Mouse (Mus musculus): ENCODE measurements around the gene Ddn.

The Ddn gene

DNA sequence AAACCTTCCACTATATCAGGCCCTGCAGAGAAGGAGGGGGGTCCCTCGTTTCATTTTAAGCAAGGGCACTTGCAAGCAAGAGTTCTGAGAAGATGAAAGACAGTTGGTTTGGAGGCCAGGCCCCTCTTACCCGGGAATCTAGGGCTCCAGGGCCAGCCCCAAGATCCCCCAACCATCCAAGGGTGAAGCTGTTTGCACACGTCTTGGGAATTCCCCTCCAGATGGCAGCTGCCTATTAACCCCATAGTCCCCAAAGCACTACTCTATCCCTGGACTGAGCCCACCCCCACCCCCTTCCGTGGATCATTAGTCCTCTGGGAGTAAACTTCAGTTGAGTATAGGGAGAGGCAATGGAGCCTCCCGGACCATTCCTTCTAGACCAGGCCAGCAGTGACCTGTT, 33.8 kb downstream of the Ddn start:
- no peak for DNase-seq (ENCODE audit: low spot score)

DNA sequence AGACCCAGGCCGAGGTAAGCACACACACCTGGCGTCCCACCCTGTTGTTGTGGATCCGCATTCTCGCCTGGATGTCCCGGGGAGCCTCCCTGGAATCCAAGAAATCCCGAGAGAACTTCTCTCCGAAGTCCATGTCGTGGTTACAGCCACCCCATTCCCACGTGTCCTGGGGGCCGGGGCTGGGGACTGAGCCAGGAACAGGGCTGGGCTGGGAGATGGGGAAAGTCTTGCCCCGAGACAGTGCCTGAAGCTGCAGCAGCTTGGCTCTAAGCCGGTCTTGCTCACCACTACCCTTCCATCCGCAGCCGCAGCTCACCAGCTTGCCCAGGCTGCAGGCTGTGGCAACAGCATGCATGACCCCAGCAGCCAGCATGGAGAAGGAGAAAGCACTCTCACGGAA, 35.2 kb downstream of the Ddn start:
- no peak for DNase-seq (ENCODE audit: low spot score)

DNA sequence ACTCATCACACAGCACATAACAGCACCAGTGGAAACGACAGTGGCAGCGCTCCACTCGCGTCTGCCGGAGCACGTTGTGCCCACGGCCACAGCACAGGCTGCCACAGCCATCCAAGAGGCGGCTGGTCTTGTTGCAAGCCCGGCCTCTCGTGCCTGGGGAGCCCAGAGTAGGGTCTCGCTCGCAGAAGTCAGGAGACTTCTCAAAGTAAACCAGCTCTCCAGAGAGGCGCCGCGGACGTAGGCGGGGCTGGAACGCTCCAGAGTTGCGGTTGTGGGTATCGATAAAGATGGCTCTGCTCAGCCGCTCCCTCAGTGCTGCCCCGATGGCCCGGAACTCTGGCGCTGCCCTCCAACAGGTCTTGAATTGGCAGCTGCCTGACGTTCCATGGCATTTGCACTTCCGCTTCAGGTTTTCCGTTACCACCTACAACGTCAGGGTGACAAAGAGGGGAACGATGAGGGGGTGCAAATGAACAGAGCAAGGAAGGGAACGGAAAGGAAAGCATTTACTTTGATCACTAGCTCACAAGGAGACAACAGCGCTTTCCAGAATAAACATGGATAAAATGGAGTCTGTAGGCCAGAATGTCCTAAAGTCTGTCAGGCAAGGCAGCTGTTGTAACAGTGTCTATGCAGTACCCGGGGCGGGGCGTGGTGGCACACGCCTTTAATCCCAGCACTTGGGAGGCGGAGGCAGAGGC, 36.6 kb downstream of the Ddn start:
- DNase-seq (ENCODE audit: low spot score), result no peak

- no peak for DNase-seq (ENCODE audit: low spot score)
These were observed 37.4 kb downstream of the Ddn start for GRCm38 (mm10) chr15:98771813-98772425.

DNA sequence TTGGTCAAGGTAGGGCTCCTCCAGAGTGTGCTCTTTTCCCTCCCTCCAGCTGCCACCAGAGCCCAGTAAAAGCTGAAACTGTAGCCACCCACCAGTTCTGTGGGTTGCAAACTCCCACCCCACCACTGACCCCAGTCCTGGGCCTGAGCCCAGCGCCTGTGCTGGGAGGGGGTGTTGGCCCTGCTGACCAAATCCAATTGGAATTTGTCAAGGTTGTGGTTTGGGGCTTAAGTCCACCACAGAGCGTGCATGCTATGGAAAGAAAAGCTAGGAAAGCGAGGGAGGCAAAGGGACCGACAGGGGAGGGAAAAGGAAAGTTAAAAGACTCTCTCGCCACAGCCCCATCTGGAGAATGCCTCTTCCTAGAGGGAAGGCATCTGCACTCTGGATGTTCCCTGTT, 41.0 kb downstream of the Ddn start:
- no peak for DNase-seq (ENCODE audit: low spot score)

DNA sequence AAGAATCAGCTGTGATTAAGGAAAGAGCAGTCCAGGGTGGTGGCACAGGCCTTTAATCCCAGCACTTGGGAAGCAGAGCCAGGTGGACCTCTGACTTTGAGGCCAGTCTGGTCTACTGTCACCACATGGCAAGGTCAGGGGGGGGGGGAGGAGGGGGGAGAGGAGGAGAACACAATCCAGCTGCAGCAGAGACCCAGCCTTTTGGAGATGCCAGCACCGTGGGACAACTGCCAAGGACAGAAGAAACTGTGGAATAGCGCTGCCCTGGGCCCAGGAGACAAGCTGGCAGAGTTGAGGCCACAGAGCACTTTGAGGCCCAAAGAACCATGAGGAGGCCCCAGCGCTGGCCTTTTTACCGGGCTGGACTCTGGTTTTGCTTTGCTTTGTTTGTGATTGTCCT, 43.4 kb downstream of the Ddn start:
- DNase-seq (ENCODE audit: low spot score), result no peak

DNA sequence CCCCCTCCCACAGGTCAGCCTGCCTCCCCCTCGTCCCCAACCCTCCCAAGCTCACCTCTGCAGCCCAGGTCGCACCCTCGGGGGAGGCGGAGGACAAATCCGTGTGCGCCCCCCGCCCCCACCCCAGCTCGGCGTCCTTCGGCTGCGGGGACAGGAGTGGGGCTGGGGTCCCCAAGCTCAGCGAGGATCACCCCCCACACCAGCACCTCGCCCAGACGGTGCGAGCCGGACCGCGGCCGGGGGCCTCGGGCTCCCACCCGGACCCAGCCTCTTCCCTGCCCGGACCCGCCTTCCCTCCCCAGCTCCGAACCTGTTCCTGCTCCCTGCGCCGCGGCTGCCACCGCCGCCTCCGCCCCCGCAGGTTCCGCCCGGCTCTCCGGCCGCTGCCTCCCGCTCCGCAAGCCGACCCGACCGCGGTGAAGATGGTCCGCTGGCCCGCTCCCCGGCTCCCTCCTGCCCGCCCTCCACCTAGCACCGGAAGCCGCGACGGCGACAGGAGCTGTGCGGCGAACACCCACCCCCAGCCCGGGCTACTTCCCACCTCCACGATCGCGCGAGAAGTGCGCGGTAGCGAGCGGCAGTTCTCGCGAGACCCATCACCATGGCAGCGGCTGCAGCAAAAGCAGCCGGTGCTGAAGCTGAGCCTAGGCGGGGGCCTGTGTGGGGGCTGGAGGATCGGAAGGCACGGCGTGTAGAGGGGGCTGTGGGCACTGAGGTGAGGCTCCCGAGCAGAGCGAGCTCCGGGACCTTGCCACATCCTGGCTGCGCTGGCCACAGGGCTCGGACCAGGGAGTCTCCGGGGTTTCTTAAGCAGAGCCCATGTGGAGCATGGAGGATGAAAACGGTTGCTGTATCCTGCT, 46.4 kb downstream of the Ddn start, which contains the start of gene Arf3:
Gene Arf3, minus strand, starts transcription at position 545 of the 860 bp plus-strand sequence.
- DNase-seq (ENCODE audit: low spot score), result peak; percentile 86

GRCm38 (mm10) chr15:98762201-98762621, 47.1 kb downstream of the Ddn start:
- DNase-seq (ENCODE audit: low spot score), result peak; percentile 40

GRCm38 (mm10) chr15:98754125-98754524, 55.2 kb downstream of the Ddn start:
- no peak for DNase-seq (ENCODE audit: low spot score)
